Mouse (Mus musculus): Measurements from ENCODE around the gene Itsn1.

Gene Itsn1

DNA sequence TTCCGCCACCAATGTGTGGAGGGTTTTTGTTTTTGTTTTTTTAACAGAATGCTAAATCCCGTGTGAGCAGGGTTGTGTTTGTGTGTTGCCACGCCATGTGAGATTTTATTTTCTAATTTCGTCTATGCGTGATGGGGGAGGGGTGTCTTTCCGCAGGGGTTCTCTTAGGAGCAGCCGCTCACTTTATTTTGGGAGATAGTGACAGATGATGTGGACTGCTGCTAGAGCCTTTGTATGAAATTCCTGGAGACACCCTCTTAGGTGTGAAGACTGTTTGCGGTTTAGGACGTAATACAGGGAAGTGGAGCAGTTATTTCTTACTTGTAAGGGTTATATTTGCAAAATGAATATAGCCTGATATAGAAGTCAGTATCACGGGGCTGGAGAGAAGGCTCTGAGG lies 176.9 kb downstream of the Itsn1 start:
- DNase-seq (ENCODE audit: low read depth, low spot score): no peak

DNA sequence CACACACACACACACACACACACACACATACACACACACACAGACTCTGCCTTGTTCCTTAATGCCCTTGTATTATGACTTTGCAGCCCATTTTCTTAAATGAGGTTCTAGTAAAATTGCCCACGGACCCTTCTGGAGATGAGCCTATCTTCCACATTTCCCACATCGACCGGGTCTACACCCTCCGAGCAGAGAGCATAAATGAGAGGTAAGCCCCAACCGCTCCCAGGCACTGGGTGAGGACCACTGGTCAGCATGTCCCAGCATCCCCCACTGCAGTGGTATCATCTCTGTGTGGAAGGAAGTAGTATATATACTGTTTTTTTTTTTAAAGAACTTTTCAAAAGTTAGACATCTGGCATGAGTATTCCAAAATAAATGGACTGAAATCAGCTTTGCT lies 177.6 kb downstream of the Itsn1 start:
- no peak for DNase-seq (ENCODE audit: low read depth, low spot score)

DNA sequence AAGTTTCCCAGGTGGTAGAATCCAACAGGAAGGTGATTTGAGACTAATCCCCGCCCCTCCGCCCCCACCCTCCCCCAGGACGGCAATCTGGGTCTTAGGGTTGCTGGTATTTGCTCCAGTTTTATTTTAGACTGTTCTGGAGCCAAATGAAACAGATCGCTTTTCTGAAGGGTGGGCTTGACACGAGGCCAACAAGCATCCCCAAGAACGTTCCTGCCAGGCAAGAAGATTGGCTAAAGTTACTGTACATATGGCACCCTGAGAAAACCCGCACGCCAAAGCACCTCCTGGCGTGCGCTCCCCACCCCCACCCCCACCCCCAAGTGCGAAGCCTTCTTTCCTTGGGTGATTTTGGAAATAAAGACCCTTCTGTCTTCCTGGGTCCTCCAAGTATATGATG lies 178.1 kb downstream of the Itsn1 start:
- no peak for DNase-seq (ENCODE audit: low read depth, low spot score)

DNA sequence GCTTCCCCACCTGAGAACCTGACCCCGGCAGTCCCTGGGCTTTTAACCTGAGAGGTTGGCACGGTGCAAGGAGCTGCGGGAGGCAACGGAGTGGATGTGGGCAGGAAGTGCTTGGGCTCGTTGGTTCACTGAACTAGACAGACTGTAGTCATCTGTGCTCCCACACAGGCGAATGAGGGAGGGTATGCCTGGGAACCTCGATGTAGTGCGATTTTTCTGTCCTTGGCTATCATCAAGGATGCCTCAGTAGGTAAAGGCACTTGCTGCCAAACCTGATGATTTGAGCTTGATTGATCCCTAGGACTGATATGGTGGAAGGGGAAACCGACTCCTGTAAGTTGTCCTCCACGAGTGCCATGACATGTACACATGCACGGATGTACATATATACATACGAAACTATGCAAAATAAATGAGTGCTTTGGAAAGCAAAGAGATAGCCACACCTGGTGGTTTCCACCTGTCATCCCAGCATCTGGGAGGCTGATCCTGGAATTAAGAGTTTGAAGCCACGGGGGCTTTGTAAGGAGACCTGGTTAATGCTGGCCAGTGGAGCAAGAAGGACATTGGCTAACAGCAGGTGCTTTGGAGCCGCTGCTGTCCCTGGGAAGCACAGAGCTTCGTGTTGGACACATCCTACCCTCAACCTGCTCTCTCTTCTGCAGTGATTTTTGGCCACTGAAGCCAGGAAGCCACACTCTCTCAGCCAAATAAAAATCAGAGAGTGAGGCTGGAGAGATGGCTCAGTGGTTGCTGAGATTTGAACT lies 180.7 kb downstream of the Itsn1 start:
- no peak for DNase-seq (ENCODE audit: low read depth, low spot score)

DNA sequence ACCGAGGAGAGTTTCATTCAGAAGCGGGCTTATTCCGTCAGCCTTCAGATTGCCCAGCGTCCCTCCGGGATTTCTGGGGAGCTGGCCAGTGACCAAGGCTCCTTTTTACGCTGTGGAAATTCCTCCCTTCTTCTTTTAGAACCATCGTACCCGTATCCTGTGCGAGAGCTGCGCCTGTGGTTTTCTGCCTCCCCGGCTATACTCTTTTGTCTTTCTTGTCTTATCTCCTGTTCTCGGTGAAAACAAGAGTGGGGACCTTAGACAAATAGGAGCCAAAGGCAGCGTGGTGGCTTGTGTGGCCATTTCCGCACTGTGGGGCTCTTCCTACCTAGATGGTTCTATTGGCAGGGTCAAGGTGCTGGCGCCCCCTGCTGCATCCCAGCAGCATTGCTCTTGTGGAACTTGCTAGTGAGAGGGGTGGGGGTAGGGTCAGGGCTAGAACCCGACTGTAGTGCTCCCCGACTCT lies 188.6 kb downstream of the Itsn1 start:
- DNase-seq (ENCODE audit: low read depth, low spot score): peak; percentile 23

DNA sequence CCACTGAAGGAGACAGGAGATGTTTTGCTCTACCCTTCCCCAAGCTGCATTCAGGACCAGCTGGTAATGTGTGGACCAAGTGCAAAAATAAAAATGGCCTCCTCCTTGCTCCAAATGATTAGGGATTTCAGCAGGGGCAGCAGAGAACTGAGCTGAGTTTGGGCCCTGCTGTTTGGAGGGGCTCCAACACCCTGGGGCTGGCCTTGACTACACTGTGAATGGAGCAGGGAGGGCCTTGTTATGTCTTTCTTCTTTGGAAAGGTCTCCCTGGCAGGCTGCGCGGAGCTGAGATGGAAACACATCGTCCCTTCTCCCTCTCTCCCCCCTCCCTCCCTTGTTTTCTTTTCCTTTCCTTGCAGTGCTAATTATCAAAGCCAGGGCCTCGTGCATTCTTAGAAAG lies 189.4 kb downstream of the Itsn1 start:
- no peak for DNase-seq (ENCODE audit: low read depth, low spot score)

DNA sequence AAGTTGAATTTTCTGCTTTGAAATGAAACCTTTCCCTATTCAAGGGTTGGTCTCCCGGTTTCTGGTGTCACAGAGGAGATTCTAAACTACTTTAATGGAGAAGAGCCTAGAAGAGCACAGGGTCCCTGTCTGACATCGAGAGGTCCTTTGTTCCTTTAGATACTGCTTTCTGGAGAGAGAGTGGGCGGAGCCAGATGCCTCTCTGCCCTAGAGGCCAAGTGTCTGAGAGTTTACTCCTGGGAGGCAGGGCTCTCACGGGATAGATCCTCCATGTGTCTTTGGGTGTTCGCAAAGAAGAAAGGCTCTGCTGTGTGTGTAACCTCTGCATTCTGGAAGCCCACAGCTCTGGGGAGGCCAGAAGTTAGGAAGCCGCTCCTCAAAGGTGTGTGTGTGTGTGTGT lies 190.0 kb downstream of the Itsn1 start:
- no peak for DNase-seq (ENCODE audit: low read depth, low spot score)

DNA sequence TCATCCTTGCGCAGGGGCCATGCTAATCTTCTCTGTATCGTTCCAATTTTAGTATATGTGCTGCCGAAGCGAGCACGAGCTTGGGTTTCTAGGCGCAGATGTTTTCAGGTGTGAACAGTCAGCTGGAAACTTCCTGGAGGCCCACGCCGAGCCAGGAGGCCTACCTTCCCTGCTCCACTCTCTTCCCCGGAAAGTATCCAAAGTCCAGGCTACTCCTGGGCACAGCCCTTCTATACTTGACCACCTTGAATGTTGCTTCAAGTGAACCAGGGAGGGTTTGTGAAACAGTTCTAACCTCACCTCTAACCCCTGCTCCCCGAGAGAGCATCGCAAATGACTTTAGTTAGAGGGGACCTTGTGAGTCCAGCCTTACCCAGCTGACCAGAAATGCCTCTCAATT lies 192.3 kb downstream of the Itsn1 start:
- DNase-seq (ENCODE audit: low read depth, low spot score): no peak

DNA sequence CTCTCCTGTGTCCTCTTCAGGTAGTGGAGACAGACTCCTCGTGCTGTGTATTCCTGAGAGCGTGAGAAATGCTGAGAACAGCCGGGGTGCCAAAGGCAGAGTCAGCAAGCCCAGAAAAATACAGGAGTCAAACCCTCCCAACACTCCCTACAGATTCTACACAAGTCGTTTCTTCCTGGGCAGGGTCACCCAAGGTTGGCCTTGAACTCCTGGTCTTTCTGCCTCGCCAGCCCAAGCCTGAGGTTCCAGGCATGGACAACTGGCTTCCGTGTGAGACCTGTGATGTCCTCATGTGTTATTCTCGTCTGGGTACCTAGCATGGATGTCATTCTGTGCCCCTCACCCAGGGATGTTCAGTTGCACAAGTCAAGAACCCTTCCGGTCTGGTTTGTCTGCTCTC lies 193.9 kb downstream of the Itsn1 start:
- DNase-seq (ENCODE audit: low read depth, low spot score): no peak

DNA sequence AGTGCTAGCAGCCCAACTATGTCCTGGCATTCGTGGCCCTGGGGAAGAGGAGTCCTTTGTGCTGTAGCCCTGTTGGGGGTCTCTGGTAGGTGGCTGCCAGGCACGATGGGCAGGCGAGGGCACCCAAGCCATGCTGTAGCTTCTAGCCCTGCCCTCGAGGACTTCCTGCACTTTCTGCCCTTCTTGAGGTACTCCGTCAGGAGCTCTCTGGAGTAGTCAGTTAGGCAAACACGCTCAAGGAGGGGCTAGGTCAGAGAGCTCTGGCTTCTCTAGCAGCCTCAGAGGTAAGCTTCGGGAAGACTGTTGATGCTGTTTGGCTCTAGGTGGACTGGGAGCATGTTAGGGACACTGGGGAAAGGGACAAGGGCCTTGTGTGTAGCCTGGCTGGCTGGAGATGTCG lies 195.3 kb downstream of the Itsn1 start:
- no peak for DNase-seq (ENCODE audit: low read depth, low spot score)

DNA sequence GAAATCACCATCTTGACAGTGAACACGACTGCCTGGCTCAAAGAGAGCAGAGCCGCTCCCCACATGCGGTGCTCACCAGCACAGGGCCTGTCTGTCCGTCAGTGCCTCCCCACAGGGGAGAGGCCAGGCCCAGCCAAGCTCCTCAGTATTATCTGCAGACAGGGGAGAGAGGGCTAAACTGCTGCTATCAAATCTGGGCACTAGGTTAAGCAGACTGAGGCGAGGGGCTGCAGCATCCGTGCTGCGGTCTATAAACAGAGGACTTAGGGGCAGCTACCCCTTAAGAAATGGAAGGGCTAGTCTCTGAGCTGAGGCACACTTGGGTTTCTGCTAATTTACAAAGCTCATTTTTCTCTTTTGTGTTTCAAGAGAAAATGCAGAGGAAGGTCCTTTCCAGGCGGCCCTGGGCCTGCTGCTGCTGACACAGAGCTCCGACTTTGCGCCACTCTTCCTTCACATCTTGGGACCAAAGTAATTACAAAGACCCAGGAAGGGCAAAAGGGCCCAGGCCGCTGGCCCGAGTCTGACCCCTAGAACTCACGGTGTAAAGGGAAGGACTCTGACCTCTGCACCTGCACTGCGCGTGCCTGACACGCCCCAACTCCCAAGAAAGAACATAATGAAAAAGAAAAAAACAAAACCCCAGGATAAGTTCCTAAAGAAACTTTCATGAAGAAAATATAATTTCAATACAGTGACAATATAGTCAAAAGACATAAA lies 199.0 kb downstream of the Itsn1 start:
- no peak for DNase-seq (ENCODE audit: low read depth, low spot score)

DNA sequence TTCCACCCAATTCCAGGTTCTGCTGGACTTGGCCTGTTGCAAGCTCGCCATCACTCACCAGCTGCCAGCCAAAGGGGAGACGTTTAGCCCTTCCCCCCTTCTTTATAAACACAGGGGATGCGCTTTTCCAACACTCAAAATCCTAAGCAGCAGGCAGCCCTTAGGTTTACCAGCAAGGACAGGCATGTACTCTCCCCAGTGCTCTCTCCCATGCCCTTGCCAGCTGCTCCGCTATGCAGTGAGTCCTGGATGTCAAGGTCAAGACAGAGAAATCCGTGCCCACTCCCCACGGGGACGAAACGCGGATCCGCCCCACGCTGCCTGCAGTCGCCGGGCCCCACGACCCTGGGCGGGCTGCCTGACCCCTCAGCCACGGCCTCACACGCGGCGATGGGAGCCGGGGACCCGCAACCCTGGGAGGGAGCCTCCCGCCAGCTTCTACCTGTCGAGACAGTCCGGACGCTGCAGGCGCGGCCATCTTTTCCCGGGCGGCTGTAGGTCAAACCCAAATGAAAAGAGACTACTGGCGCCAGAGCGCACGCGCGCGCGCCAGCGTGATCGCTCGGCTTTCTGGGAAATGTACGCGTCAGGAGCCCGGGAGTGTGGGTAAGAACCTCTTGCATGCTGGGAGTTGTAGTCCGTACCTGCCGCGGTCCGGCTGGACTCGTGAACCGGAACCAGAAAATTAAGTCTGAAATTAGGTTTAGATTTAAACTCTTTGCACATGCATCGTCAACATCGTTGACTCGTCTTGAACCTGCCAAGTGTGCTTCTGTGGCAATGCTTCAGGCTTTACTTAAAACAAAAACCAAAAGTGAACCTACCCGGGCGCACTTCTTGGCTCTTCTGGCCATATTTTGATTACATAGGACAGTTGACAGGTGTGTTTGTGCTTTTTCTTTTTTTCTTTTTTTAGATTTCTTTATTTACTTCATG lies 202.3 kb downstream of the Itsn1 start:
- peak; percentile 87 for DNase-seq (ENCODE audit: low read depth, low spot score)

DNA sequence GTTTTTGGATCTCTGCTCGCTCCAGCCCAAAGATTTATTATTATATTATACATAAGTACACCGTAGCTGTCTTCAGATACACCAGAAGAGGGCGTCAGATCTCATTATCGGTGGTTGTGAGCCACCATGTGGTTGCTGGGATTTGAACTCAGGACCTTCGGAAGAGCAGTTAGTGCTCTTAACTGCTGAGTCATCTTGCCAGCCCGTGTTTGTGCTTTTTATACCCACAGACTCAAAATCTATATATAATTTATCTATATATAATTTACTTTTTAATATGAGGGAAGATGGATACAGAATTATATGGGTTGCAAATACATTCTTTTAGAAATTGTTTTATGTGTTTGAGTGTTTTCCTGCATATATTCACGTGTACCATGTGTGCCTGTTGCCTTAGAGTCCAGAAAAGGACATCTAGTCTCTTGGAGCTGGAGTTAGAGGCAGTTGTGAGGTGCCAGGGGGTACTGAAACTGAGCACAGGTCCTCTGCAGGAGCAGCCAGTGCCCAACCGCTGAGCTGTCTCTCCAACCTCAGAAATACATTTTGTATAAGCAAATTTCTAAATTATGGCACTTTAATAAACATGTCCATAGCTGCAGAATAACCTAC lies 203.1 kb downstream of the Itsn1 start:
- no peak for DNase-seq (ENCODE audit: low read depth, low spot score)

DNA sequence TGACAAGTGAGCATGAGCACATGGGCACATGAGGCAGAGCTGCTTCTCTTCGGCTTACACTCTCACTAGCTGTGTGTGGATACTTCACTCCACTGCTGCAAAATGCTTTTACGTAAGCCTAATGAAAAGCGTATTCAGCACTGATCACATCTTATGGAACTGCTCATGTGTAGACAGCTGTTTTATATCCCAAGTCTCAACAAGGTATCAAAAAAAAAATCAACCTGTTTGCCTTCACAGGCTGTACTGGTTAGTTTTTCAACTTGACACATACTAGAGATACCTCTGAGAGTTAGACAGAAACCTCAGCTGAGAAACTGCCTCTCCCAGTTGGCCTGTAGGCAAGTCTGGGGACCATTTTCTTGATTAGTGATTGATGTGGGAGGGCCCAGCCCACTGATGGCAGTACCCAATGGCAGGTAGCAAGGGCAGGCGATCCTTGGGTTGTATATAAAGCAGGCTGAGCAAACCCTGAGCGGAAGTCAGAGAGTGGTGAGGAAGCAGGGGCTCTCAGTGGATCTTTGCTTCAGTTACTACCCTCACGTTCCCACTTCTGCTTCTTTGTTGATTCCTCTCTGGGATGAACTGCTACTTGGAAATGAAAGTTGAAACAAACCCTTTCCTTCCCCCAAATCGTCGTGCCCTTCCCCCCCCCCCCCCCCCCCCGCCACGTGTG lies 203.9 kb downstream of the Itsn1 start:
- DNase-seq (ENCODE audit: low read depth, low spot score): no peak

DNA sequence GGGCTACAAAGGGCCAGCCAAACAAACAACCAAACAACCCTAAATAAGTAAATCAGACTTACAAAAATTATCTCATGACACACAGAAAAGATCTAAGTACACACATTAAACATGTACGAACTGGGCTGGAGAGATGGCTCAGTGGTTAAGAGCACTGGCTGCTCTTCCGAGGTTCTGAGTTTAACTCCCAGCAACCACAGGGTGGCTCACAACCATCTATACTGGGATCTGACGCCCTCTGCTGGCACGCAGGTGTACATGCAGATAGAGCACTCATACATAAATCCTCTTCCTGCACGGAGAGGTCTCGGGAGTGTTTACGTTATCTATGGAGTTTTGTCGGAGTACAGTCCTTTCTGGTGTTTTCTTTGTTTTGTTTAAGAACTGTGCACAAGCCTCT lies 206.0 kb downstream of the Itsn1 start:
- no peak for DNase-seq (ENCODE audit: low read depth, low spot score)

DNA sequence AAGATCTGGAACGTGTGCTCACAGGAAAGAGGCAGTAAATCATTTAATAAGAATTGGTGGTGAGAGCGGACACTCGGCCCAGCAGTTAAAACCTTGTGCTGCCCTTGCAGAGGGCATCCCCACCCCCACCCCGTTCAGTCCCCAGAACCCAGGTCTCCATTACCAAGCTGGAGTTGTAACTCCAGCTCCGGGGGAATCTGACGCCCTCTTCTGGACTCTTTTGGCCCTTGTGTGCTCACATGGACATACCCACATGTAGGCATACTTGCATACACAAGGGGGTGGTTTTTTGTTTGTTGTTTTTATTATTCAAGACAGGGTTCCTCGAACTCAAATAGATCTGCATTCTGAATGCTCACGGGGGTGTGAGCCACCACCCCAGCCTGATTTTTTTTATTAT lies 206.6 kb downstream of the Itsn1 start:
- DNase-seq (ENCODE audit: low read depth, low spot score): no peak

DNA sequence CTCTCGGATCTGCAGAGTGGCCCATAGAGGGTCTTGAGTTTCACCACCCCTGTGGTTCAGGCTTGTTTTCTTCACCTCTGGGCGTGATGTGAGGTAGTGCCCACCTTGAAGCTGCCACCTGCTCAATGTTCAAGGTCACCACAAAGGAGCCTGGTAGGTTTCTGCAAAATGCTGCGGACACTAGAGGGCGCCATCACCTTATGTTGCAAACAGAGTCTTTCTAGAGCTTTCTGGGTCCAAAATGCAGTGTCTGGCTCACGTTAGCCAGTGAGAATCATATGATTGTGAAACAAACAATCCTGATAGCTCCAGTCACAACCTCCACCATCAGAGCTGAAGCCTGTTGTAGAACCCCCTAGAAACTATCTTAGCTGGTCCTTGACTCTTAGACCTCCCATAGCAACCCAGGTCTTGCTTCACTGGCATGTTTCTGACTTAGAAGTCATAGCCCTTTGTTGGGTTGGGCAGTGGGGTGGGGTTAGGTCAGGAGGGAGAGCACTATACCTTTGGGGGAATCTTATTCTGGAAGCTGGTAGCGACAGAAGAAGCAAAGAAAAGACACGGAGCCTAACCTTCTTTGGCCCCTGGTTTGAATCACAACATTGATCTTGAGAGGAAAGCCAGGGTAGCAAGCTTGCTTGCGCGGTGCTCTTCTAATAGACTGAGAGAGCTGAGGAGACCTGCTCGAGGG lies 207.4 kb downstream of the Itsn1 start:
- DNase-seq (ENCODE audit: low read depth, low spot score): peak; percentile 61

DNA sequence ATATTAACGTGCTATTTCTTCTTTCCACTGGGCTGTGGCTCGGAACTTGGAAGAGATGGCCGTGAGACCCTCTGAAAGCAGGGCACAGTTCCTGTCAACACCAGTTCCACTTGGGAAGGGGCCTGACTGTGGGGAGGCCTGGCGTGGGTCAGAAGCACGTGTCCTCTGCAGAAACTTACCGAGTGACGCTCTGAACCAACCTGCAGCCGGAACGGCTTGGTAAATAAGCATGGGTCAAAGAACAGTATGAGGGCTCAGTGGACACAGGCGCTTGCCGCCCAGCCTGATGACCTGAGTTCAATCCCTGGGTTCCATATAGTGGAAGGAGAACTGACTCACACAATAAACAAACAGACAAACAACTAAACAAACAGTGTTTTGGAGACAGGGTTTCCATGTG lies 208.2 kb downstream of the Itsn1 start:
- no peak for DNase-seq (ENCODE audit: low read depth, low spot score)

DNA sequence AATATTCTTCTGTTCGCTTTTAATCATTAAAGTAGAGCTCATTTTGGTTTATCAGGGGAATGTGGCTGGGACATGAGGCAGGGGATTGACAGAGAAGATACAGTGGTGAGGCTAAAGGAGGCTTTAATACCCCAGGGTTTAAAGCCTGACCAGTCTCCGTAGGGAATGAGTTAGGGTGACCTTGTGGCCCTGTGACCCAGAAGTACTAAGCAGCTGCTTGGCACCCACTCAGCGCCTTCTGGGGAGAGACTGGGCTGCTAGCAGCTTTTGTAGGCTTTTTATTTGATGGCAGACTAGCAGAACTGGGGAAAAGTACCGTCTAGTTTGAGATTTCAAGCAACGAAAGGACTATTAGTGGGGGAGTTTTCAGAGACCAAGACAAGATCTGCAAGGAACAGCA lies 209.1 kb downstream of the Itsn1 start:
- no peak for DNase-seq (ENCODE audit: low read depth, low spot score)

DNA sequence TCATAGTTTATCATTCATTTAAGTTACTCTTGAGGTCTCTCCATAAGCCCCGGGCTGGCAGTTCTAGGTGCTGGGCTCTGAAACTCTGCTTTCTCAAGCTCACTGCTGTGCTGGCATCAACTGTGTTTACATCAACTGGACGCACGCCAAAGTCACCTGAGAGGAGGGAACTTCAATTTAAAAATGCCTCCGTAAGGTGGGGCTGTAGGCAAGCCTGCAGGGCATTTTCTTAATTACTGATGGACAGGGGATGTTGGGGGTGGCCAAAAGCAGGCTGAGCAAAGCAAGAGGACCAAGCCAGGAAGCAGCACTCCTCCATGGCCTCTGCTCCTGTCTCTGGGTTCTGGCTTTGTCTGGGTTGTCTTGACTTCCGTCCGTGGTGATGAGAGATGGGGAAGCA lies 211.6 kb downstream of the Itsn1 start:
- no peak for DNase-seq (ENCODE audit: low read depth, low spot score)

DNA sequence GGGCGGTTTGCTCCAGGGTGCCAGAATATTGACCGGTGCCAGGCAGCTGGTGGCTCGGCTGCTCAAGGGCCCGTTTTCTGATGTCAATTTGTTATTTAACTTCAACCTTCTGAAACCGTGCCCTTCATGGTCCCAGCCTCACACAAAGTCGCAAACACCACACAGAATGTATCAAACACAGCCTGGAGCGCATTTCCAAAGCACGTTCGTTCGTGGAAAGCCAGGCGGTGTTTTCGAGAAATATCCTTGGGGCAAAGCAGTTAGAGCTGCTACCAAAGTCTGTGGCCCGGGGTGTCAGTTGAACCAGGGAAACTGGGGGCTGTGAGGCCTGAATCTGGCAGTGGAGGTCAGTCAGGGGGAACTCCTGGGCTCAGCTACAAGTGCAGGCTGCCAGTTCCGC lies 213.1 kb downstream of the Itsn1 start:
- no peak for DNase-seq (ENCODE audit: low read depth, low spot score)

Measured in retina, adult 2 months (tissue).